Mouse (Mus musculus): ENCODE measurements at regions not wholly inside any gene's neighbourhood (a gene's known extent, or its start where the extent isn't known, plus 50 kb on each side); places are given as distances from the start of the nearest gene placed in this dataset.

- ATAC-seq (replicated peaks; ENCODE audit: poor library complexity), result no peak
Observed at GRCm38 (mm10) chr2:75545971-75546370, 113.1 kb upstream of the Hnrnpa3 start.

- no peak for ATAC-seq (replicated peaks; ENCODE audit: poor library complexity)
Observed at GRCm38 (mm10) chr2:75555676-75556075, 103.4 kb upstream of the Hnrnpa3 start.

- no peak for ATAC-seq (replicated peaks; ENCODE audit: poor library complexity)
Observed at GRCm38 (mm10) chr2:75556744-75557143, 102.3 kb upstream of the Hnrnpa3 start.

- no peak for ATAC-seq (replicated peaks; ENCODE audit: poor library complexity)
Observed at GRCm38 (mm10) chr2:75557392-75557791, 101.7 kb upstream of the Hnrnpa3 start.

GRCm38 (mm10) chr2:75559920-75560319, 99.1 kb upstream of the Hnrnpa3 start:
- no peak for ATAC-seq (replicated peaks; ENCODE audit: poor library complexity)

GRCm38 (mm10) chr2:75563253-75563913, 95.7 kb upstream of the Hnrnpa3 start:
- peak; percentile 99 for ATAC-seq (replicated peaks; ENCODE audit: poor library complexity)

GRCm38 (mm10) chr2:75564809-75565208, 94.3 kb upstream of the Hnrnpa3 start:
- ATAC-seq (replicated peaks; ENCODE audit: poor library complexity), result no peak

GRCm38 (mm10) chr2:75567131-75567530, 91.9 kb upstream of the Hnrnpa3 start:
- ATAC-seq (replicated peaks; ENCODE audit: poor library complexity), result no peak

- ATAC-seq (replicated peaks; ENCODE audit: poor library complexity), result no peak
Observed at GRCm38 (mm10) chr2:75569756-75570155, 89.3 kb upstream of the Hnrnpa3 start.

- no peak for ATAC-seq (replicated peaks; ENCODE audit: poor library complexity)
Observed at GRCm38 (mm10) chr2:75570246-75570645, 88.8 kb upstream of the Hnrnpa3 start.

GRCm38 (mm10) chr2:75584975-75585374, 74.1 kb upstream of the Hnrnpa3 start:
- peak; percentile 94 for ATAC-seq (replicated peaks; ENCODE audit: poor library complexity)

- ATAC-seq (replicated peaks; ENCODE audit: poor library complexity), result peak; percentile 68
Observed at GRCm38 (mm10) chr2:75588572-75588971, 70.5 kb upstream of the Hnrnpa3 start.

GRCm38 (mm10) chr2:75589452-75589851, 69.6 kb upstream of the Hnrnpa3 start:
- peak; percentile 5; the same call in 1 of the 2 replicates for ATAC-seq (replicated peaks; ENCODE audit: poor library complexity)

- ATAC-seq (replicated peaks; ENCODE audit: poor library complexity), result peak; percentile 96
Observed at GRCm38 (mm10) chr2:75590175-75590574, 68.9 kb upstream of the Hnrnpa3 start.

- no peak for ATAC-seq (replicated peaks; ENCODE audit: poor library complexity)
Observed at GRCm38 (mm10) chr2:75600511-75600910, 58.5 kb upstream of the Hnrnpa3 start.

- peak; percentile 64 for ATAC-seq (replicated peaks; ENCODE audit: poor library complexity)
Observed at GRCm38 (mm10) chr2:75603175-75603871, 55.7 kb upstream of the Hnrnpa3 start.

GRCm38 (mm10) chr2:75605634-75606033, 53.4 kb upstream of the Hnrnpa3 start:
- peak; percentile 56 for ATAC-seq (replicated peaks; ENCODE audit: poor library complexity)

- ATAC-seq (replicated peaks; ENCODE audit: poor library complexity), result peak; percentile 70
Observed at GRCm38 (mm10) chr2:75607010-75607915, 51.8 kb upstream of the Hnrnpa3 start.

GRCm38 (mm10) chr2:75607958-75608357, 51.1 kb upstream of the Hnrnpa3 start:
- no peak for ATAC-seq (replicated peaks; ENCODE audit: poor library complexity)

GRCm38 (mm10) chr2:75608482-75608881, 50.6 kb upstream of the Hnrnpa3 start:
- ATAC-seq (replicated peaks; ENCODE audit: poor library complexity), result no peak

- no peak for ATAC-seq (replicated peaks; ENCODE audit: poor library complexity)
Observed at GRCm38 (mm10) chr2:75609150-75609946, 49.7 kb upstream of the Hnrnpa3 start.

Data from megakaryocyte progenitor cell, adult 5-6 weeks (primary cell).